Mouse (Mus musculus) mature B cell (primary cell): Measurements from ENCODE around the gene Slc11a2.

ENCODE experiments used
- in situ Hi-C: fragments of 300-500 bp; cut with MboI; formaldehyde crosslinking; loops from 2 replicates; pipeline ENCODE4 v1.14.3; 2019

The Slc11a2 gene

GRCm38 (mm10) chr15:100424396-100425122, at the start of gene Slc11a2:
Slc11a2 (minus strand) TSS chr15:100425072.
- in situ Hi-C loops = no loop called here

GRCm38 (mm10) chr15:100473926-100474503, 49.1 kb upstream of the Slc11a2 start:
- in situ Hi-C loops = no loop called here

GRCm38 (mm10) chr15:100470037-100470436, 45.2 kb upstream of the Slc11a2 start:
- in situ Hi-C loops = no loop called here

GRCm38 (mm10) chr15:100469189-100469545, 44.3 kb upstream of the Slc11a2 start:
- in situ Hi-C loops = no loop called here

GRCm38 (mm10) chr15:100468295-100469188, 43.7 kb upstream of the Slc11a2 start, which contains the start of gene Letmd1:
Letmd1 (plus strand) TSS chr15:100469023.
- in situ Hi-C loops = no loop called here

GRCm38 (mm10) chr15:100467738-100468137, 42.9 kb upstream of the Slc11a2 start:
- in situ Hi-C loops = no loop called here

GRCm38 (mm10) chr15:100465432-100465831, 40.6 kb upstream of the Slc11a2 start:
- in situ Hi-C loops = no loop called here

GRCm38 (mm10) chr15:100463712-100464111, 38.8 kb upstream of the Slc11a2 start:
- in situ Hi-C loops = no loop called here

GRCm38 (mm10) chr15:100462086-100462485, 37.2 kb upstream of the Slc11a2 start:
- in situ Hi-C loops = no loop called here

GRCm38 (mm10) chr15:100461646-100462045, 36.8 kb upstream of the Slc11a2 start:
- in situ Hi-C loops = no loop called here

- in situ Hi-C loops = no loop called here
Observed at GRCm38 (mm10) chr15:100460942-100461341, 36.1 kb upstream of the Slc11a2 start.

GRCm38 (mm10) chr15:100458055-100458454, 33.2 kb upstream of the Slc11a2 start:
- in situ Hi-C loops = no loop called here

GRCm38 (mm10) chr15:100457340-100457739, 32.5 kb upstream of the Slc11a2 start:
- in situ Hi-C loops = no loop called here

GRCm38 (mm10) chr15:100456356-100456991, 31.6 kb upstream of the Slc11a2 start:
- in situ Hi-C loops = no loop called here

- in situ Hi-C loops = no loop called here
Observed at GRCm38 (mm10) chr15:100452486-100452885, 27.6 kb upstream of the Slc11a2 start.

GRCm38 (mm10) chr15:100451245-100451644, 26.4 kb upstream of the Slc11a2 start:
- in situ Hi-C loops = no loop called here

- in situ Hi-C loops = no loop called here
Observed at GRCm38 (mm10) chr15:100449495-100449894, 24.6 kb upstream of the Slc11a2 start.

- in situ Hi-C loops = no loop called here
Observed at GRCm38 (mm10) chr15:100448572-100448971, 23.7 kb upstream of the Slc11a2 start.

- in situ Hi-C loops = no loop called here
Observed at GRCm38 (mm10) chr15:100446887-100447286, 22.0 kb upstream of the Slc11a2 start.

GRCm38 (mm10) chr15:100443126-100443922, 18.5 kb upstream of the Slc11a2 start:
- in situ Hi-C loops = no loop called here

- in situ Hi-C loops = no loop called here
Observed at GRCm38 (mm10) chr15:100436518-100436917, 11.6 kb upstream of the Slc11a2 start.
